Mouse (Mus musculus): ENCODE results near the gene Zfp931. TPM values are rescaled to one million over a fixed set of nuclear protein-coding genes. Genes with fewer than 3 reads are reported as not detected.
"Not testable (repeated sequence)": the region's sequence is repeated elsewhere in the genome, so short reads cannot be mapped to it uniquely, and the experiment has no call there.

The Zfp931 gene
- 3.3 and 3.7 TPM in 2 replicates for polyA plus RNA-seq (2015; fragmentation: Nextera tagmentation; extraction: Ambion mirVana)

GRCm38 (mm10) chr2:178078166-178078717 is at the start of gene Zfp931:
TSS of gene Zfp931 (minus strand) at chr2:178078476.
- not testable (repeated sequence) for H3K9ac ChIP-seq; H3K9me3 ChIP-seq (replicated peaks); H3K27me3 ChIP-seq; H3K36me3 ChIP-seq (replicated peaks); ATAC-seq (ENCODE audit: insufficient read depth); H3K4me1 ChIP-seq (replicated peaks); H3K27ac ChIP-seq (replicated peaks)
- 0% methylated on average over 7 of the region's 14 CpGs for WGBS (ENCODE audit: insufficient replicate concordance)
- H3K4me2 ChIP-seq, result peak within 1 kb of the TSS; percentile 57
- peak within 1 kb of the TSS; percentile 54 for H3K4me3 ChIP-seq (replicated peaks)

- no peak overlapping the region for H3K4me3 ChIP-seq (replicated peaks)
- no peak for ATAC-seq (ENCODE audit: insufficient read depth)
- H3K4me1 ChIP-seq (replicated peaks), result no peaks in the 10 kb centered on the region
- H3K36me3 ChIP-seq (replicated peaks), result no peaks in the 10 kb centered on the region
- H3K27ac ChIP-seq (replicated peaks), result no peak overlapping the region
- no peak overlapping the region for H3K9ac ChIP-seq
- no peak overlapping the region for H3K4me2 ChIP-seq
- H3K9me3 ChIP-seq (replicated peaks), result no peaks in the 10 kb centered on the region
- H3K27me3 ChIP-seq, result no peaks in the 10 kb centered on the region
- WGBS (ENCODE audit: insufficient replicate concordance), result 71% methylated on average over 7 of the region's 7 CpGs
Observed at GRCm38 (mm10) chr2:178126041-178126820, 48.0 kb upstream of the Zfp931 start.

GRCm38 (mm10) chr2:178125427-178125826 is 47.2 kb upstream of the Zfp931 start:
- WGBS (ENCODE audit: insufficient replicate concordance), result 60% methylated on average over 8 of the region's 8 CpGs
- ATAC-seq (ENCODE audit: insufficient read depth), result no peak
- Histone ChIP-seq H3K4me2 (no peak overlapping the region), H3K9me3 (replicated peaks) (no peaks in the 10 kb centered on the region), H3K36me3 (replicated peaks) (no peaks in the 10 kb centered on the region), H3K4me3 (replicated peaks) (no peak overlapping the region), H3K27ac (replicated peaks) (no peak overlapping the region), H3K4me1 (replicated peaks) (no peaks in the 10 kb centered on the region), H3K27me3 (0 out of 2 replicates have a peak, but pooled peaks cover 2% of the 10 kb centered on the region), H3K9ac (no peak overlapping the region)

GRCm38 (mm10) chr2:178123466-178123865 is 45.2 kb upstream of the Zfp931 start:
- Histone ChIP-seq H3K9me3 (replicated peaks) (no peaks in the 10 kb centered on the region), H3K9ac (no peak overlapping the region), H3K36me3 (replicated peaks) (no peaks in the 10 kb centered on the region), H3K4me2 (no peak overlapping the region), H3K27ac (replicated peaks) (no peak overlapping the region), H3K4me1 (replicated peaks) (0 out of 2 replicates have a peak, but pooled peaks cover 4% of the 10 kb centered on the region), H3K27me3 (peaks cover 22% of the 10 kb centered on the region), H3K4me3 (replicated peaks) (no peak overlapping the region)
- WGBS (ENCODE audit: insufficient replicate concordance), result 57% methylated on average over 15 of the region's 15 CpGs
- no peak for ATAC-seq (ENCODE audit: insufficient read depth)

- Histone ChIP-seq H3K27me3 (peaks cover 27% of the 10 kb centered on the region), H3K4me2 (no peak overlapping the region), H3K4me3 (replicated peaks) (no peak overlapping the region), H3K9ac (no peak overlapping the region), H3K36me3 (replicated peaks) (no peaks in the 10 kb centered on the region), H3K9me3 (replicated peaks) (no peaks in the 10 kb centered on the region), H3K4me1 (replicated peaks) (0 out of 2 replicates have a peak, but pooled peaks cover 4% of the 10 kb centered on the region), H3K27ac (replicated peaks) (no peak overlapping the region)
- WGBS (ENCODE audit: insufficient replicate concordance), result 35% methylated on average over 4 of the region's 4 CpGs
- ATAC-seq (ENCODE audit: insufficient read depth), result no peak
Observed at GRCm38 (mm10) chr2:178121946-178122665, 43.8 kb upstream of the Zfp931 start.

- H3K9ac ChIP-seq, result no peak overlapping the region
Observed at GRCm38 (mm10) chr2:178121375-178121688, 43.1 kb upstream of the Zfp931 start.

GRCm38 (mm10) chr2:178120651-178121374 is 42.5 kb upstream of the Zfp931 start:
- 65% methylated on average over 8 of the region's 8 CpGs for WGBS (ENCODE audit: insufficient replicate concordance)
- Histone ChIP-seq H3K36me3 (replicated peaks) (no peaks in the 10 kb centered on the region), H3K4me2 (no peak overlapping the region), H3K27ac (replicated peaks) (no peak overlapping the region), H3K27me3 (peaks cover 27% of the 10 kb centered on the region), H3K9ac (no peak overlapping the region), H3K4me1 (replicated peaks) (0 out of 2 replicates have a peak, but pooled peaks cover 4% of the 10 kb centered on the region), H3K4me3 (replicated peaks) (no peak overlapping the region), H3K9me3 (replicated peaks) (no peaks in the 10 kb centered on the region)
- no peak for ATAC-seq (ENCODE audit: insufficient read depth)

More at GRCm38 (mm10) chr2:178121375-178121688, 43.1 kb upstream of the Zfp931 start:
- Histone ChIP-seq H3K36me3 (replicated peaks) (no peaks in the 10 kb centered on the region), H3K4me3 (replicated peaks) (no peak overlapping the region), H3K27ac (replicated peaks) (no peak overlapping the region), H3K9me3 (replicated peaks) (no peaks in the 10 kb centered on the region), H3K27me3 (peaks cover 27% of the 10 kb centered on the region), H3K4me1 (replicated peaks) (0 out of 2 replicates have a peak, but pooled peaks cover 4% of the 10 kb centered on the region), H3K4me2 (no peak overlapping the region)
- ATAC-seq (ENCODE audit: insufficient read depth), result no peak
- 39% methylated on average over 2 of the region's 2 CpGs for WGBS (ENCODE audit: insufficient replicate concordance)

- no peaks in the 10 kb centered on the region for H3K9me3 ChIP-seq (replicated peaks)
- no peak overlapping the region for H3K4me3 ChIP-seq (replicated peaks)
- 0 out of 2 replicates have a peak, but pooled peaks cover 4% of the 10 kb centered on the region for H3K4me1 ChIP-seq (replicated peaks)
- no peak overlapping the region for H3K9ac ChIP-seq
- H3K36me3 ChIP-seq (replicated peaks), result no peaks in the 10 kb centered on the region
- no peak overlapping the region for H3K4me2 ChIP-seq
- no peak overlapping the region for H3K27ac ChIP-seq (replicated peaks)
- no peak for ATAC-seq (ENCODE audit: insufficient read depth)
- peaks cover 27% of the 10 kb centered on the region for H3K27me3 ChIP-seq
Observed at GRCm38 (mm10) chr2:178120356-178120645, 42.0 kb upstream of the Zfp931 start.

GRCm38 (mm10) chr2:178119561-178120355 is 41.5 kb upstream of the Zfp931 start:
- ATAC-seq (ENCODE audit: insufficient read depth), result no peak
- H3K4me2 ChIP-seq, result no peak overlapping the region

GRCm38 (mm10) chr2:178118801-178119560 is 40.7 kb upstream of the Zfp931 start, which contains the start of gene Phactr3:
TSS of gene Phactr3 (plus strand) at chr2:178118975.
- peaks cover 27% of the 10 kb centered on the region for H3K27me3 ChIP-seq
- H3K4me2 ChIP-seq, result peak within 1 kb of the TSS; percentile 44
- H3K27ac ChIP-seq (replicated peaks), result no peak within 1 kb of the TSS
- ATAC-seq (ENCODE audit: insufficient read depth), result peak; percentile 46; the same call in 1 of the 2 replicates
- 3% methylated on average over 45 of the region's 45 CpGs for WGBS (ENCODE audit: insufficient replicate concordance)
- H3K9ac ChIP-seq, result no peak within 1 kb of the TSS
- 0 out of 2 replicates have a peak within 1 kb of the TSS, but pooled peaks have one; percentile 8 for H3K4me3 ChIP-seq (replicated peaks)
- H3K4me1 ChIP-seq (replicated peaks), result 0 out of 2 replicates have a peak, but pooled peaks cover 4% of the 10 kb centered on the region
- no peaks in the 10 kb centered on the region for H3K36me3 ChIP-seq (replicated peaks)
- no peaks in the 10 kb centered on the region for H3K9me3 ChIP-seq (replicated peaks)

More at GRCm38 (mm10) chr2:178119561-178120355, 41.5 kb upstream of the Zfp931 start:
- Histone ChIP-seq H3K4me1 (replicated peaks) (0 out of 2 replicates have a peak, but pooled peaks cover 4% of the 10 kb centered on the region), H3K9me3 (replicated peaks) (no peaks in the 10 kb centered on the region), H3K4me3 (replicated peaks) (no peak overlapping the region), H3K36me3 (replicated peaks) (no peaks in the 10 kb centered on the region), H3K27ac (replicated peaks) (no peak overlapping the region), H3K27me3 (peaks cover 27% of the 10 kb centered on the region), H3K9ac (no peak overlapping the region)
- WGBS (ENCODE audit: insufficient replicate concordance), result 17% methylated on average over 19 of the region's 19 CpGs
